Mouse (Mus musculus): Measurements from ENCODE around the gene Clec10a. TPM values are rescaled to one million over a fixed set of nuclear protein-coding genes. Genes with fewer than 3 reads are reported as not detected.
A peak's percentile ranks its signal among the peaks of the same experiment; 100 is the strongest.

Clec10a gene
- polyA plus RNA-seq, 2 experiments, result 0.25 to 0.76 TPM

DNA sequence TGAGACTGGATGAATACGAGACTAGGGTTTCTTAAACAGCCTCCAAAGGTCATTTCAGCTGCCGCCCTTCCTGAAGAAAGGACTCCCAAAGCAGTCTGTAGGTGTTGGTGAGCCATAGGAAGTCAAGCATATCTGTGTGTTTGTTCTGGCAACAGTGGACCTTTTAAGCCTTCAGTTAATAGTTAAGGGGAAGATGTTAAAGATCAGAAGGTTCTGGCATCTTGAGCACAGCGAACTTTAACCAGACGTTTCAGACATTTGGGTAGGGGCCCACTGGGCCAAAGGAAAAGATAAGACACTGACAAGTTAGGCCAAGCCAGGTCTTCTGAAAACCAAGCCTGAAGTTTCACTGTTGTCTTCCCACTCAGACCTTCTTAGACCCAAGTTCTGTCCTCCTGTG lies 62.0 kb downstream of the Clec10a start:
- Histone ChIP-seq H3K9me3 (ENCODE audit: control insufficient read depth, low read length) (no peaks in the 10 kb centered on the region), H3K27ac (no peak overlapping the region), H3K36me3 (replicated peaks; ENCODE audit: control insufficient read depth, insufficient read depth, low read depth) (no peaks in the 10 kb centered on the region), H3K27me3 (ENCODE audit: control insufficient read depth, insufficient read depth, low read length) (peaks cover 35% of the 10 kb centered on the region), H3K9ac (replicated peaks) (no peak overlapping the region), H3K4me1 (replicated peaks; ENCODE audit: control insufficient read depth in 2 of 2, insufficient read depth in 2 of 2, low read length in 1 of 2) (peaks cover 16 to 19% of the 10 kb centered on the region in 2 experiments), H3K4me3 (ENCODE audit: insufficient read depth in 1 of 2, low read depth in 2 of 2, low read length in 2 of 2) (no peak overlapping the region), H3K4me2 (ENCODE audit: low read depth) (no peak overlapping the region)
- 60% methylated on average over 4 of the region's 4 CpGs for WGBS (ENCODE audit: insufficient replicate concordance)
- ATAC-seq (ENCODE audit: insufficient read depth) (no peak), DNase-seq (ENCODE audit: low read depth in 3 of 3, low spot score in 3 of 3) (no peak)
- TF ChIP-seq EP300 (IDR thresholded peaks at IDR 0.05; ENCODE audit: low read depth), result no peak
- TF ChIP-seq CTCF (IDR thresholded peaks at IDR 0.05; ENCODE audit: low read depth), result no peak

DNA sequence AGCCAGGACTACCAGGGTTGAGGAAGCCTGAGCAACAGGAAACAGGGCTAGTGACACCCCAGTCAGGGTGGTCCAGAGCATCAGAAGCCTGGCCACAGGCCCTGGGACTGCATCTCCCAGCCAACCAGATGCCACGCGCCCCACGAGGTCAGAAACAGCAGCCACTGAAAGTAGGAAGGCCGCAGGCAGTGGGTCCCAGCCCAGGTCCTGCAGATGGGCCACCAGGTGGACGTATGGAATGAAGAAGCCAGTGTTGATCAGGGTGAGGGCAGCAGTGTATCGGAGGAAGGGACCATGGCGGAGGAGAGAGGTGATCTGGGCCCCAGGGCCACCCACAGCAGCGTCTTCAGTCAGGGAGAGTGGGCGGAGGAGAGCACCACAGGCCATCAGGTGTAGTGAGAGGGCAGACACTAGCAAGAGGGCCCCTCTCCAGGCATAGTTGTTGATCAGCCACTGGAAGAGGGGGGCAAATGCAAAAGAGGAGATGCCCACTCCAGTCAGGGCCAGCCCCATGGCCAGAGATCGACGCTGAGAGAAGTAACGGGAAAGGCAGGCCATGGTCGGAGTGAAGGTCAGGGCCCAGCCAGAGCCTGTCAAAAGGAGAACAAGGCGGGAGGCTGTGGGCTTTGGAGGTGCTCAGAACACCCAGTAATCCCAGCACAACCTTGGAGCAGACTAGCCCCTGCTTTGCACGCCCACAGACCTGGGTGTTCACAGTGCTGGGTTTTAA lies 62.9 kb downstream of the Clec10a start:
- peak overlapping the region; percentile 98 for H3K4me2 ChIP-seq (ENCODE audit: low read depth)
- H3K4me1 ChIP-seq (replicated peaks; ENCODE audit: control insufficient read depth in 2 of 2, insufficient read depth in 2 of 2, low read length in 1 of 2), result peaks cover 16 to 26% of the 10 kb centered on the region in 2 experiments
- no peaks in the 10 kb centered on the region for H3K36me3 ChIP-seq (replicated peaks; ENCODE audit: control insufficient read depth, insufficient read depth, low read depth)
- peak overlapping the region in 1 of 2 experiments; percentile 79; a peak in 2 of 4 replicates for H3K4me3 ChIP-seq (ENCODE audit: insufficient read depth in 1 of 2, low read depth in 2 of 2, low read length in 2 of 2)
- no peaks in the 10 kb centered on the region for H3K9me3 ChIP-seq (ENCODE audit: control insufficient read depth, low read length)
- H3K9ac ChIP-seq (replicated peaks), result no peak overlapping the region
- H3K27ac ChIP-seq, result no peak overlapping the region
- TF ChIP-seq EP300 (IDR thresholded peaks at IDR 0.05; ENCODE audit: low read depth) (no peak), CTCF (IDR thresholded peaks at IDR 0.05; ENCODE audit: low read depth) (no peak)
- no peak for ATAC-seq (ENCODE audit: insufficient read depth)
- DNase-seq (ENCODE audit: low read depth in 3 of 3, low spot score in 3 of 3), result no peak
- WGBS (ENCODE audit: insufficient replicate concordance), result 78% methylated on average over 15 of the region's 15 CpGs
- H3K27me3 ChIP-seq (ENCODE audit: control insufficient read depth, insufficient read depth, low read length), result peaks cover 26% of the 10 kb centered on the region

DNA sequence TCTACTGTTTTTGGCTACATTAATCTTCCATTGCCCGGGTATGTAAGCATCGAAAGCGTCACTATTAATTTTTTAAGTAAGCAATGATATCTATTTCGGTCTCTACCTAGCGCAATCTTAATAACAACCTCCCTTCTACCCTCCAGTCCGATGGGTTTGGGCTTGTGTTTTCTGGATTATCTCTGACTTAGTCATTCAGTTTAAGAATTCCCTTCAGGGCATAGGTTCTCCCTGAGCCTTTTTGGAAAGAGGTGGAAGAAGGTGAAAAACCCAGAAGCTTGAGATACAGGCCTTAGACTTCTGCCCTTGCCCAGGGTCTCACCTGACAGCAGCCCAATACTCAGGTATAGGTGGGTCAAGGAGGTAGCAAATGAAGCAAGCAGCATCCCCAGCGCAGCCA lies 63.9 kb downstream of the Clec10a start:
- no peak for DNase-seq (ENCODE audit: low read depth in 3 of 3, low spot score in 3 of 3)
- Histone ChIP-seq H3K4me1 (replicated peaks; ENCODE audit: control insufficient read depth in 2 of 2, insufficient read depth in 2 of 2, low read length in 1 of 2) (peaks cover 18 to 26% of the 10 kb centered on the region in 2 experiments), H3K27ac (peak overlapping the region; percentile 99)

DNA sequence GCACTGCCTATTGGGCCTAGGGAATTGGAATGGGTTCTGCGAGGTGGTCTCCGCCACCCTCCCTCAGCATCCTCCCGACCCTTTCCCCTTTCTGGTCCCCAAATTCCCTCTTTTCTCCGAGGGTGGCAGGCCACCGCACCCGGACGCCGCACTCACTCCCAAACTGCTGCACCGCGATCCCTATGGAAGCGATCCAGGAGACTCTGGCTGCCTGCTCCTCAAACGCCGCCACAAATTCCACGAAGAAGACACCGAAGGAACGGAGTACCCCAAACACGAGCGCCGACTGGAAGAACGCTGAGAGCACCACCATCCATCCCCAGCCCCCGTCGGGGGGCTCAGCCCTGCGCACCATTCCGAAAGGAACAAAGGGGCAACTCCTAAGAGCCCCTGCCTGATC lies 64.3 kb downstream of the Clec10a start:
- Histone ChIP-seq H3K27ac (peak overlapping the region; percentile 99), H3K4me2 (ENCODE audit: low read depth) (peak overlapping the region; percentile 98), H3K4me3 (ENCODE audit: insufficient read depth in 1 of 2, low read depth in 2 of 2, low read length in 2 of 2) (peak overlapping the region; percentile 79 to 81), H3K9ac (replicated peaks) (peak overlapping the region; percentile 96), H3K9me3 (ENCODE audit: control insufficient read depth, low read length) (no peaks in the 10 kb centered on the region), H3K36me3 (replicated peaks; ENCODE audit: control insufficient read depth, insufficient read depth, low read depth) (no peaks in the 10 kb centered on the region), H3K4me1 (replicated peaks; ENCODE audit: control insufficient read depth in 2 of 2, insufficient read depth in 2 of 2, low read length in 1 of 2) (peaks cover 18 to 26% of the 10 kb centered on the region in 2 experiments), H3K27me3 (ENCODE audit: control insufficient read depth, insufficient read depth, low read length) (peaks cover 12% of the 10 kb centered on the region)
- WGBS (ENCODE audit: insufficient replicate concordance), result 2% methylated on average over 24 of the region's 24 CpGs
- no peak for ATAC-seq (ENCODE audit: insufficient read depth)
- TF ChIP-seq CTCF (IDR thresholded peaks at IDR 0.05; ENCODE audit: low read depth) (no peak; the same call in 1 of the 2 replicates), EP300 (IDR thresholded peaks at IDR 0.05; ENCODE audit: low read depth) (no peak)
- DNase-seq (ENCODE audit: low read depth in 3 of 3, low spot score in 3 of 3), result no peak

More for the DNA sequence above, 63.9 kb downstream of the Clec10a start:
- Histone ChIP-seq H3K9me3 (ENCODE audit: control insufficient read depth, low read length) (no peaks in the 10 kb centered on the region), H3K4me2 (ENCODE audit: low read depth) (peak overlapping the region; percentile 98), H3K9ac (replicated peaks) (peak overlapping the region; percentile 96), H3K36me3 (replicated peaks; ENCODE audit: control insufficient read depth, insufficient read depth, low read depth) (no peaks in the 10 kb centered on the region), H3K4me3 (ENCODE audit: insufficient read depth in 1 of 2, low read depth in 2 of 2, low read length in 2 of 2) (peak overlapping the region; percentile 79 to 81), H3K27me3 (ENCODE audit: control insufficient read depth, insufficient read depth, low read length) (peaks cover 16% of the 10 kb centered on the region)
- TF ChIP-seq CTCF (IDR thresholded peaks at IDR 0.05; ENCODE audit: low read depth) (no peak), EP300 (IDR thresholded peaks at IDR 0.05; ENCODE audit: low read depth) (no peak)
- ATAC-seq (ENCODE audit: insufficient read depth), result no peak
- 52% methylated on average over 7 of the region's 7 CpGs for WGBS (ENCODE audit: insufficient replicate concordance)

Other genes starting within 250 kb of the Clec10a start
- 79.5 and 93.1 TPM in 2 replicates for gene Gps2, start 242.3 kb upstream of the Clec10a start, polyA plus RNA-seq (2012; rRNA removed)
- gene Gps2, start 242.3 kb upstream of the Clec10a start, polyA plus RNA-seq (2014; fragmentation: Nextera tagmentation; extraction: Ambion mirVana), result 82.7 and 91.2 TPM in 2 replicates
- 652 and 846 TPM in 2 replicates for gene Eif5a, start 234.2 kb upstream of the Clec10a start, polyA plus RNA-seq (2012; rRNA removed)
- gene Eif5a, start 234.2 kb upstream of the Clec10a start, polyA plus RNA-seq (2014; fragmentation: Nextera tagmentation; extraction: Ambion mirVana), result 1,316 and 1,415 TPM in 2 replicates
- 0.57 and 0.58 TPM in 2 replicates for gene Ybx2, start 220.4 kb upstream of the Clec10a start, polyA plus RNA-seq (2012; rRNA removed)
- gene Ybx2, start 220.4 kb upstream of the Clec10a start, polyA plus RNA-seq (2014; fragmentation: Nextera tagmentation; extraction: Ambion mirVana), result 0.23 TPM in 1 of 2 replicates, not detected in the other
- gene Slc2a4, start 208.0 kb upstream of the Clec10a start, polyA plus RNA-seq (2012; rRNA removed), result 17.0 and 17.4 TPM in 2 replicates
- gene Slc2a4, start 208.0 kb upstream of the Clec10a start, polyA plus RNA-seq (2014; fragmentation: Nextera tagmentation; extraction: Ambion mirVana), result 12.6 and 14.0 TPM in 2 replicates
- 2.0 and 4.0 TPM in 2 replicates for gene Cldn7, start 191.4 kb upstream of the Clec10a start, polyA plus RNA-seq (2012; rRNA removed)
- 2.2 TPM in 2 replicates for gene Cldn7, start 191.4 kb upstream of the Clec10a start, polyA plus RNA-seq (2014; fragmentation: Nextera tagmentation; extraction: Ambion mirVana)
- 23.6 and 32.3 TPM in 2 replicates for gene Ctdnep1, start 175.0 kb upstream of the Clec10a start, polyA plus RNA-seq (2012; rRNA removed)
- gene Ctdnep1, start 175.0 kb upstream of the Clec10a start, polyA plus RNA-seq (2014; fragmentation: Nextera tagmentation; extraction: Ambion mirVana), result 9.7 and 10.7 TPM in 2 replicates
- 44.0 and 46.1 TPM in 2 replicates for gene Elp5, start 173.7 kb upstream of the Clec10a start, polyA plus RNA-seq (2012; rRNA removed)
- gene Elp5, start 173.7 kb upstream of the Clec10a start, polyA plus RNA-seq (2014; fragmentation: Nextera tagmentation; extraction: Ambion mirVana), result 70.2 and 74.0 TPM in 2 replicates
- 134 and 140 TPM in 2 replicates for gene Gabarap, start 165.1 kb upstream of the Clec10a start, polyA plus RNA-seq (2012; rRNA removed)
- gene Gabarap, start 165.1 kb upstream of the Clec10a start, polyA plus RNA-seq (2014; fragmentation: Nextera tagmentation; extraction: Ambion mirVana), result 296 and 300 TPM in 2 replicates
- gene Phf23, start 160.4 kb upstream of the Clec10a start, polyA plus RNA-seq (2012; rRNA removed), result 10.8 and 14.8 TPM in 2 replicates
- 11.9 and 12.1 TPM in 2 replicates for gene Phf23, start 160.4 kb upstream of the Clec10a start, polyA plus RNA-seq (2014; fragmentation: Nextera tagmentation; extraction: Ambion mirVana)
- 4.2 and 4.6 TPM in 2 replicates for gene Dvl2, start 155.6 kb upstream of the Clec10a start, polyA plus RNA-seq (2012; rRNA removed)
- gene Dvl2, start 155.6 kb upstream of the Clec10a start, polyA plus RNA-seq (2014; fragmentation: Nextera tagmentation; extraction: Ambion mirVana), result 3.4 and 4.2 TPM in 2 replicates
- gene Acadvl, start 140.8 kb upstream of the Clec10a start, polyA plus RNA-seq (2012; rRNA removed), result 27.8 and 40.6 TPM in 2 replicates
- 84.1 and 98.1 TPM in 2 replicates for gene Acadvl, start 140.8 kb upstream of the Clec10a start, polyA plus RNA-seq (2014; fragmentation: Nextera tagmentation; extraction: Ambion mirVana)
- 1.5 and 1.9 TPM in 2 replicates for gene Dlg4, start 139.3 kb upstream of the Clec10a start, polyA plus RNA-seq (2012; rRNA removed)
- gene Dlg4, start 139.3 kb upstream of the Clec10a start, polyA plus RNA-seq (2014; fragmentation: Nextera tagmentation; extraction: Ambion mirVana), result 0.33 and 0.54 TPM in 2 replicates
- 1.3 TPM in 2 replicates for gene Asgr1, start 102.1 kb upstream of the Clec10a start, polyA plus RNA-seq (2012; rRNA removed)
- 2.6 and 4.1 TPM in 2 replicates for gene Asgr1, start 102.1 kb upstream of the Clec10a start, polyA plus RNA-seq (2014; fragmentation: Nextera tagmentation; extraction: Ambion mirVana)
- 10.0 and 11.5 TPM in 2 replicates for gene Asgr2, start 63.6 kb upstream of the Clec10a start, polyA plus RNA-seq (2012; rRNA removed)
- gene Asgr2, start 63.6 kb upstream of the Clec10a start, polyA plus RNA-seq (2014; fragmentation: Nextera tagmentation; extraction: Ambion mirVana), result 9.0 and 10.6 TPM in 2 replicates
- 1.1 and 1.2 TPM in 2 replicates for gene Mgl2, start 25.9 kb upstream of the Clec10a start, polyA plus RNA-seq (2012; rRNA removed)
- 1.9 and 2.2 TPM in 2 replicates for gene Mgl2, start 25.9 kb upstream of the Clec10a start, polyA plus RNA-seq (2014; fragmentation: Nextera tagmentation; extraction: Ambion mirVana)
- 0.52 and 0.79 TPM in 2 replicates for gene Slc16a11, start 56.6 kb downstream of the Clec10a start, polyA plus RNA-seq (2012; rRNA removed)
- 0.47 TPM in 2 replicates for gene Slc16a11, start 56.6 kb downstream of the Clec10a start, polyA plus RNA-seq (2014; fragmentation: Nextera tagmentation; extraction: Ambion mirVana)
- gene Slc16a13, start 64.9 kb downstream of the Clec10a start, polyA plus RNA-seq (2012; rRNA removed), result 2.9 and 3.2 TPM in 2 replicates
- 3.8 and 4.4 TPM in 2 replicates for gene Slc16a13, start 64.9 kb downstream of the Clec10a start, polyA plus RNA-seq (2014; fragmentation: Nextera tagmentation; extraction: Ambion mirVana)
- 1.0 TPM in 2 replicates for gene Bcl6b, start 73.6 kb downstream of the Clec10a start, polyA plus RNA-seq (2012; rRNA removed)
- 1.0 and 2.5 TPM in 2 replicates for gene Bcl6b, start 73.6 kb downstream of the Clec10a start, polyA plus RNA-seq (2014; fragmentation: Nextera tagmentation; extraction: Ambion mirVana)
- gene 0610010K14Rik, start 81.7 kb downstream of the Clec10a start, polyA plus RNA-seq (2012; rRNA removed), result 53.3 and 56.1 TPM in 2 replicates
- gene 0610010K14Rik, start 81.7 kb downstream of the Clec10a start, polyA plus RNA-seq (2014; fragmentation: Nextera tagmentation; extraction: Ambion mirVana), result 78.4 and 79.8 TPM in 2 replicates
- 4.5 and 4.8 TPM in 2 replicates for gene Gm21988, start 83.6 kb downstream of the Clec10a start, polyA plus RNA-seq (2012; rRNA removed)
- 4.2 and 4.4 TPM in 2 replicates for gene Gm21988, start 83.6 kb downstream of the Clec10a start, polyA plus RNA-seq (2014; fragmentation: Nextera tagmentation; extraction: Ambion mirVana)
- gene Rnasek, start 83.6 kb downstream of the Clec10a start, polyA plus RNA-seq (2012; rRNA removed), result 29.9 and 41.0 TPM in 2 replicates
- gene Rnasek, start 83.6 kb downstream of the Clec10a start, polyA plus RNA-seq (2014; fragmentation: Nextera tagmentation; extraction: Ambion mirVana), result 124 and 143 TPM in 2 replicates
- gene Alox12, start 99.2 kb downstream of the Clec10a start, polyA plus RNA-seq (2012; rRNA removed), result 9.9 and 11.2 TPM in 2 replicates
- gene Alox12, start 99.2 kb downstream of the Clec10a start, polyA plus RNA-seq (2014; fragmentation: Nextera tagmentation; extraction: Ambion mirVana), result 13.6 and 16.9 TPM in 2 replicates
- 0.05 and 0.06 TPM in 2 replicates for gene Alox12e, start 166.4 kb downstream of the Clec10a start, polyA plus RNA-seq (2012; rRNA removed)
- 0.10 TPM in 1 of 2 replicates, not detected in the other for gene Alox12e, start 166.4 kb downstream of the Clec10a start, polyA plus RNA-seq (2014; fragmentation: Nextera tagmentation; extraction: Ambion mirVana)
- 0.78 and 1.3 TPM in 2 replicates for gene Alox15, start 195.8 kb downstream of the Clec10a start, polyA plus RNA-seq (2012; rRNA removed)
- 0.66 and 0.91 TPM in 2 replicates for gene Alox15, start 195.8 kb downstream of the Clec10a start, polyA plus RNA-seq (2014; fragmentation: Nextera tagmentation; extraction: Ambion mirVana)

All from liver, embryonic 14.5 days (tissue).